Mouse (Mus musculus) CD4-positive, CD25-positive, alpha-beta regulatory T cell, adult 2 months (primary cell): ENCODE data around the gene Epor.
A peak's percentile ranks its signal among the peaks of the same experiment; 100 is the strongest.

Experiments used
- DNase-seq: peaks from one replicate; pipeline ENCODE4 v3.0.0-alpha.2; 2012; ENCODE audit warnings: low read depth, low spot score

Epor gene

DNA sequence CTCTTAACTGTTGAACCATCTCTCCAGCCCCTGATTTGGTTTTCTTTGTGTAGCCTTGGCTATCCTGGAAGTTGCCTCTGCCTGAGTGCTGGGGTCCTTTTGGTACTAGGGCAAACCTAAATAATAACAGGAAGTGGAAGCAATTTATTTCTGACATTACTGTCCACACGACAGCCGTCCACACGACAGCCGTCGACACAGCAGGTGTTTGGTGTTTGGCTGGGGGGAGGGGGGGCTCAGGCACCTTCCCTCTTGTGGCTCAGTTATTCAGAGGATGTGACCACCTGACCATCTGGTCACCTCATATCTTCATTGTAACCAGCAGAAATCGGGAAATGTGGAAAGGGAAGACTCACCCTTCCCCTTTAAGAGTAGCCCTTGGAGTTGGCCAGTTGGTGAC lies 5.6 kb upstream of the Epor start:
- no peak for DNase-seq

DNA sequence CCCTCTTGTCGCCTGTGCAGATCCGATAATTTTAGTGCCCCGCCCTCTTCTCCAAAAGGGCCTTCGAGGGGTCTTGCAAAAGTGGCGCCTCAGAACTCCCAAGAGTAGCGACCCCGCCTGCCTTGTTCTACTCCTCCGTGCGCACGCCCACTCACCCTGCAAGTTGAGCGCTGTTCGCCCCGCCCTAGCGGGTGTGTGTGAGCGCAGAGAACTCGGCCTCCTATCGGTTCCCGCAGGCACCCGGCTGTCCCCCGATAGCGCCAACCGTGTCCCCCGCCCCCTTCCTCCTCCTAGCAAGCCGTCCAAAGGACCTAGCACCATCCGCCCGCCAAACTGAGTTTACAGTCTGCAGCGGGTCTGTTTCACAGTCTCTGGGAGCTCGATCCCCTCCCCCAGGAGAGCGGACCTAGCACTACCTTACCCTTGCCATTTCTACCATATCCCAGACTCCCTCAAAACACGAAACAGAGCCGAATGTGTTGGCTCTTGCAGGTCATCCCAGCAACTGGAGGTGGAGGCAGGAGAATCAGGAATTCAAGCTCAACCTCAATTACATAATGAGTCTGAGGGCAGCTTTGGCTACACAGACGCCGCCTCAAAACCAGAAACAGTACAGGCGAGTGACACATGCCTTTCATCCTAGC lies 768 bp downstream of the Epor start:
- peak; percentile 77 for DNase-seq

DNA sequence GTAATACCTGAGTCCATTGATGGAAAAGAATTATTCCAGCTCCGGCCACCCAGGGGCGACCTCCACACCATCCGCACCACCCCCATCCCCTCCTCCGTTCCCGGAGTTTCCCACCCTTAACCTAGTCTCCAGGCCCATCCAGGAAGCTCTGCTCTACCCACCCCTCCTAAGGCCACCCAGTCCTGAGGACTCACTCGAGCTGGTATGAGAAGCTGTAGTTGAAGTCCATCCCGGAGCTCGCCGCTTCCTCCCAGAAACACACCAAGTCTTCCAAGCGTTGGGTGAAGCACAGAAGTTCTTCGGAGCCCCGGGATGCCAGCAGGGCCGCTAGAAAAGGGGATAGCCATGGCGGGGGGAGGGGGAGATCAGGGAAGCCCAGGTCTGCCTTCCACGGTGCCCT lies 1.3 kb downstream of the Epor start:
- no peak for DNase-seq

DNA sequence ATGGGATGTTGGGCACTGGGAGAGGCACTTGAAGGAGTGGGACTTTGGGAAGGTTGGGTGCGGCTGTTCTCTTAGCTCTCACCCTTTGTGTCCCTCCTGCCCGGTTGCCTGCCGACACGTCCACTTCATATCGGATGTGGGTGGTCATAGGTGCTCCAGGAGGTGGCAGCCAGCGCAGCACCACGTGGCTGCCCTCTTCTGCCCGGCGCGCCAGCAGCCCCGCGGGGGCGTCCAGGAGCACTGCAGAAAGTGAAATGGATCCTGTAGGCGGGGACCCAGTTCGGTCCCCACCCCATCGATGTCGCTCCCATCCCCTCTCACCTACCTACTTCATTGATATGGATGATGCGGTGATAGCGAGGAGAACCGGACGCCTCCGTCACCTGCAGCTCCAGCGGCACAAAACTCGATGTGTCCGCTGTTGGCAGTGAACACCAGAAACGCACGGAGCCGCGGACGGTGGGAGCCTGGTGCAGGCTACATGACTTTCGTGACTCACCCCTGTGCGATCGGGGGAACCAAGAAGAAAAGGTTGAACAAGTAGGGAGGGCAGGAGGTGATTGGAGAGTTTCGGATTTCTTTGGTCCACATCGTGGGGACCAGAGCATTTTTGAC lies 1.8 kb downstream of the Epor start:
- DNase-seq: peak; percentile 34

DNA sequence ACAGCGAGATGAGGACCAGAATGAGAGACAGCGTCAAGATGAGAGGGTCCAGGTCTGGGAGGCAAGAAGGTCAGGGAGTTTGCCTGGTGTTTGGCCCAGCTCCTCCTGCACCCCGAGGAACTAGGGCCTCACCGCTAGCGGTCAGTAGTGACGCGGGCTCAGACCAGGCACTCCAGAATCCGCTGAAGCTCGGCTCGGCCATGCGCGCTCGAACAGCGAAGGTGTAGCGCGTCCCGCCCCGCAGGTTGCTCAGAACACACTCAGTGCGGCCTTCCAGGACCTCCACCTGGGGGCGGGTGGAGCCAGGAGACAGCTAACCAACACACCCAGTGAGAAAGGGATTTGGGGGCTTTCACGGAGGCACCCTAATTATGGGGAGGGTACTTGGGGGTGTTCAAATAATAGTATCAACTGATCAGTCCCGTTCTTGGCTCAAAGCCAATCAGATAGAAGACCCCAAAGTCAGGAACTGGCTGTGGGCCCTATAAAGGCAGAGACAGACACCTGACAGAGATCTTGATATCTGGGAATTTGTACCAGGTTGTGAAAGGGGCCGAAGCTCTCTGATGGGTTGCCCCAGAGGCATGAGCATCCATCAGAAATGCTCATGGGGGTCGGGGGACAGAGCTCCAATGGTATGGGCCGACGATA lies 2.6 kb downstream of the Epor start:
- no peak for DNase-seq

DNA sequence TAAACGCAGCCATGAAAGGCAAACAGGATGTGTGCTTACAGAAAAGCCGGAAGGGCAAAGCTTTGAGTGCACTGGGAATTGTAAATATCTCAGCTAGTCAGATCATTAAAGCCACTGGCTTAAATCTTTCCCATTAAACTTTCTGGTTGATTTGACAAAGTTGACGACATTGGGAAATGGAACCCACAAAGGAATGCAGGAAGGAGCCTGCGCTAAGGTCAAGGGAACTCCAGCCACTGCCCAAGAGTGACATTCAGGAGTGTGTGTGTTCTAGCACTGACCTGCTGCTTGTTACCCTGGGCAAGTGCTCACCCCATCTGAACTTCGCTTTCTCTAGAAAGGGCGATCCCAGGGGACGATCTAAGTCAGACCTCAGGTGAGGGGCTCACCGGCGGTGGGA lies 3.2 kb downstream of the Epor start:
- no peak for DNase-seq

DNA sequence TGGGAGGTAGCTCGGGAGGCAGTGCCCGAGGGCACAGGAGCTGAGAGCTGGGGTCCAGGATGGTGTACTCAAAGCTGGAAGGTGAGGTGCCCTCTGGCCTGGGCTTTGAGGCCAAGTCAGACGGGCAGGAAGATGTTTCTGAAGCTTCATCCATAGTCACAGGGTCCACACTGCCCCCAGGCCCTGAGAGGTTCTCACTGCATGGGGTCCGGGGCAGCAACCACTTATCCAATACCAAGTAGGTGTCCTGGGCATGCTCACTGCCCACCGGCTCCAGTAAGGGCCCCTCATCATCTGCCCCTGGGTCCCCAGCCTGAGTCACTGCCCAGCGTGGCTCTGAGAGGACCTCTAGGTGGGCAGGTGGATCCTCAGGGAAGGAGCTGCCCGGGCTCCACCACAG lies 4.1 kb downstream of the Epor start:
- DNase-seq: no peak

DNA sequence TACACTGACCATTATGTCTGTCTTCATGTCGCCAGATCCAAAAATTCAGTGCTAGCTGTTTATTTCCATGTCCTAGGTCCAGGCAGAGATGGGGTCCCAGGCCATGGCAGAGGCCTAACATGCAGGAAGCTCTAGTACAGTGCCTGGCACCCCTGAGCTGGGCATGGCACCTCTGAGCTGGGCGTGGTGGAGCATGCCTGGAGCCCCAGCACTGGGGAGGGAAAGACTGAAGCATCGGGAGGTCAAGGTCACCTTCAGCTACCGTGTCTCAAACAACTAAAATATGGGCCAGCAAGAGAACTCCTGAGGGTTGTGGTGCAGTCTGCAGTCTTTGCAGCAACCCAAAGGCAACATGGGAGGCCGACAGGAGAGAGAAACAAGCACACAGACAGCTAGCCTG lies 4.9 kb downstream of the Epor start:
- no peak for DNase-seq

DNA sequence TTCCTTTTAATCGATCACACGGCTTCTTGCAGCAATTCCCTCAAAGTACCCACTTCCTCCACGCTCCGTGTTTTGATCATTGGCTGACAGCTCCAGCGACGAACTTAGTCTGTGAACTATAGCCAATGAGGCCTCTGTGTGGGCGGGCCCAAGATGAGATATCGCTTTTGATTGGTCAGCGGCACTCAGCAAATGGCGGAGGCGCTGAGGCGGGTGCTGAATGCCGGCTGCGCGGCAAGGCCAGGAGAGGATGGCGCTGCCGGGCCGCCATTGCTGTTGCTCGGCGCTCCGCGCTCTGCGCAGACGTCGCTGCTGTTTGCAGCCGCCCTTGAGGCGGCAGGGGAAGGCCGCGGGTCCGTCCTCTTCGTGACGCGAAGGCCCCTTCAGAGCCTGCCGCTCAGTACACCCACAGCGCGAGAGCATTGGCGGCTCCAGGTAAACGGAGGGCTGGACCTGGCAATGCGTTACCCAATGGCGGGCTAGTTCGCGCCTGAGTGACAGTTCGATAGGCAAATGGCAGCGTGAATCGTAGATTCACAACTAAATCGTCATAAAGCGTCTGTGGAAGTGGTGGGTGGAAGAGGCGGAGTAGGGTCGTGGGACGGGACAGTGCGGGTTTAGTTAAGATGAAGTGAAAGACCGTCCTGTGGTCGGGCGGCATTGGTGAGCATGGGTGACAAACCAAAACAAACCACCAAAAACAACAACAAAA lies 7.6 kb downstream of the Epor start, which contains the start of gene Swsap1:
Gene Swsap1, plus strand, starts transcription at position 186 of the 712 bp plus-strand sequence.
- DNase-seq: peak; percentile 99

DNA sequence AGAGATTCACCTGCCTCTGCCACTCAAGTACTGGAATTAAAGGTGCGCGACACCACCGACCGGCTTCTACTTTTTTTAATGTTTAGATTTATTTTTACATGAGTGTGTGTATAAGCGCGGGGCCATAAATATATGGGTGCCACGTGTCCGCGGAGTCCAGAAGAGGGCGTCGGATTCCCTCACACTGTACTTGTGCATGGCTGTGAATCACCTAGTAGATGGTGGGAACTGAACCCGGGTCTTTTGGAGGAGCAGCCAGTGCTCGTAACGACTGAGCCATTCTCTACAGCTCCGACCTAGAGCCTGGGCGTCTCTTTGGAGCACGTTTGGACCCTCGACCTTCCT lies 8.1 kb downstream of the Epor start:
- DNase-seq: no peak

DNA sequence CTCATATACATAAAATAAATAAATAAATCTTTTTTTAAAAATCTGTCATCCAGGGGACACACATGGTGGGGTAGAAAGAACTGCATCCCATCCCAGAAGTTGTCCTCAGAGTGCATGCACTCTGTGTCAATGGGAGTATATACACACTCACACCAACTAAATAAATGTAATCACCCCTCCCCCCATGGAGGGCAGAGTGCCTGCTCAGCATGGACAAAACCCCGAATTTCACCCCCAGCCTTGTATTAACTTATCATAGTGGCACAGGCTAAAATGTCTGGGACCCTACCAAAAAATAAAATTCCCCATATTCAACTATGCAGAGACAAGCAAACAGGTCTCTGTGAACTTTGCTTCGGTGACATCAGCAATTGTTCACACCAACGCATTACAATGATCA lies 8.7 kb downstream of the Epor start:
- no peak for DNase-seq

DNA sequence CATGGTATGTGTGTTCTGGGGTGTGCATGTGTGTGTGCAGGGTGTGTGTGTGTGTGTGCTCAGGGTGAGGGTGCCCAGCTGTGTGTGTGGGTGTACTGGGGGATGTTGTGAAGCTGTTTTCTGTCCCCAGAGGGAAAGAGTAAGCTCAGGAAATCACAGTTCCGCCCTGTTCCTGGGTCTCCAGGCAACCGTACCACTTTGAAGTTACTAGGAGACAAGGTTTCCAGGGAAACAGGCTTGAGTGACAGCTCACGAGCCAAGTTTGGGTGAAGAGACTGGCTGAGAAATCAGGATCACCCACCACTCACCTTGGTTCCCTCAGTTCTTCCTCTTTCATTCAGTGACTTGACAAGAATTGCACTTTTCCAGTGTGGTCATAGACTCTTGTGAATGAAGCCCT lies 9.7 kb downstream of the Epor start:
- no peak for DNase-seq

DNA sequence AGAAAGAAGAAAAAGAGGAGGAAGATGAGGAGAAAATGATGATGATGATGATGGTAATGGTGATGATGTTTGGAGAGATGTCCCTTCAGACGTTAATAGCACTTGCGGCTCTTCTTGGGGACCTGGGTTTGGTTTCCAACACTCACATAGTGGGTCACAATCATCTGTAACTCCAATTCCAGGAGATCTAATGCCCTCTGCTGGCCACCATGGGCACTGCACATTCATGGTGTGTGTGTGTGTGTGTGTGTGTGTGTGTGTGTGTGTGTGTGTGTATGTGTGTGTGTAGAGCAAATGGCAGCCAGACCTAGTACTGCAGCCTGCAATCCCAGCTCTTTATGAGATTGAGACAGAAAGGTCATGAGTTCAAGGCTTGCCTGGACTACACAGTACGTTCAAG lies 11.3 kb downstream of the Epor start:
- DNase-seq: peak; percentile 43

DNA sequence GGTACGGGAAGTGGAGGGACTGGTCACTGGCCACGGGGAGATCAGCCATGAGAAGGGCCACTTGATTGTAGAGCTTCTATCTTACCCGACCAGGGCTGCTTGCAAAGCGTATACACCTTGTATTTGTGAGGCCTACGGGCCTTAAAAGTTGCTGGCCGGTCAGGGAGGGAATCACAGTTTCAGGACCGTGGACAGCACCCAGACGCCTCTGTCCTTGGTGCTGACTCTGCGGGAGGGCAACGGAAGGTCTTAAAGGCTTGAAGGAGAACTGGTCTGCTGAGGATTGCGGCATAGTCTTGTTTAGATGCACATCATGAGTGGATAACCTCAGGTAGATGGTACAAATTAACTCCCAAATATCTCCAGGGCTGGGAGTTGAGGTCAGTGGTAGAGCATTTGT lies 13.0 kb downstream of the Epor start:
- DNase-seq: peak; percentile 73

DNA sequence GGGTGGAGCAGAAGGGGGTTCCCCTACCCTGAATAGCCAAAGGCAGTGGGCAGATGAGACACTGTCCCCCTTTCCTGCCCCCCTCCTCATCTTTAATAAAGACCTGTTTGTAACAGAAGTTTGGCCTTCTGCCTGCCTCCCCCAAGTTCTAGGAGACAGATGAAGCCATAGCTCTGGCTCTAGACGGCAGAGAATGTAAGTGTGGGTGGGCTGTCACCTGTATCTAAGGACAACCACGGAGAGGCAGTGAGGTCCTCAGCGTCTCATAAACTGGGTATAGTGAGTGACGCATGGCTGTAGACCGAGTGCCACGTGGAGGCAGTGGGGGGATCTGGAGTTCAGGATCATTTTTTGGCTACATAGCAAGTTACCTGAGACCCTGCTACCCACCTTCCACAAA lies 14.5 kb downstream of the Epor start:
- DNase-seq: no peak

DNA sequence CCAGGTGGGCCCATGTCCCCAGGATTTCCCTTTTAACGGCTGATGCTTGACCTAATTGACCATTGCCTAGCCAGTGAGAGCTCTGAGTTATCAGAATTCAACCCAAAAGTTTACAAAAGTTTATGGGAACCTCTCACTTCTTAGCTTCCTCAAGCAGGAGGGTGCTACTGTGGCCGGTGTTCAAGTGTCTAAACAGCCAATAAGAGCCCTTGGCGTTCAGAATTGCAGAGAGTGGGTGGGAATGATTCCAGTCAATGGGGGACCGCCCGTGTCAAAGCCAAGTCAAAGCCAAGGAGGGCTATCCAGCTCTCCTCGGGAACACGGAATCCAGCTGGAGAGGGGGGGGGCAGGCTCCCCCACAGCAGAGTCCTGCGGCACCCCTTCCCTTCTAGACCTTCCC lies 15.2 kb downstream of the Epor start:
- no peak for DNase-seq

DNA sequence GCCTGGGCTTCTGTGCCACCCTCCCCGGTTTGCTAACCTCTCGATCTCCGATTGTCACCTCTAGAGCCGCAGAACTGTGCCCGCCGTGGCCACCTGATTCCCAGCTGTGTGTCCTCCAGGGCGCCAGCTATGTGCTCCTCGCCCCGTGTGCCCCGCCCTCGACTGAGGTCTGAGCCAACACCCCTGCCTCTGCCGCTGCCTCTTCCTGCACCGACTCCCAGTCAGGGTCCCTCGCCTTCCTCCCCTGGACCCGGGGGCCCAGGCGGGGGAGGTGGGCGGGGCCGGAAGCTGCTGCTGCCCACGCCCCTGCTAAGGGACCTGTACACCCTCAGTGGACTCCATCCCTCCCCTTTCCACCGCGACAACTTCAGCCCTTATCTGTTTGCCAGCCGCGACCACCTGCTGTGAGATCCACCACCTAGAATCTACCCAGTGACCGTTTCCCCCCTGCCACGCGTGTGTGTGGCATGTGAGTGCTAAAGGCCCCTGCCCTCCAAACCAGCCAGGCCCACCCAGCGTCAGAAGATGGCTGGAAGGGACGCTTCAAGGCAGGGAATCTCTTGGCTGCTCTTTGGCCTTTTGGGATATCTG lies 15.7 kb downstream of the Epor start:
- DNase-seq: no peak

DNA sequence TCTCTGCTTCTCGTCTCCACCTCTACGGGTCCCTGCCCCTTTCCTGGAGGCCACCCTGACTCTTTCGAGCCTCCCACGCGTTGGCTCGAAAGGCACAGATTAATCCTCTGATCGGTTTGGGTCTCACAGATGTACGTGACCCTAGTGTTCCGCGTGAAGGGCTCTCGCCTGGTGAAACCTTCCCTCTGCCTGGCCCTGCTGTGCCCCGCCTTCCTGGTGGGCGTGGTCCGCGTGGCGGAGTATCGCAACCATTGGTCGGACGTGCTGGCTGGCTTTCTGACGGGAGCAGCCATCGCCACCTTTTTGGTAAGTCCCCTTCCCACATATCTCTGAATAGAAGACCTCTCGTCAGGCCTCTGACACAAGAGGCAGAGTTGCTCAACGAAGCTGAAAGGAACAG lies 19.0 kb downstream of the Epor start:
- peak; percentile 33 for DNase-seq

DNA sequence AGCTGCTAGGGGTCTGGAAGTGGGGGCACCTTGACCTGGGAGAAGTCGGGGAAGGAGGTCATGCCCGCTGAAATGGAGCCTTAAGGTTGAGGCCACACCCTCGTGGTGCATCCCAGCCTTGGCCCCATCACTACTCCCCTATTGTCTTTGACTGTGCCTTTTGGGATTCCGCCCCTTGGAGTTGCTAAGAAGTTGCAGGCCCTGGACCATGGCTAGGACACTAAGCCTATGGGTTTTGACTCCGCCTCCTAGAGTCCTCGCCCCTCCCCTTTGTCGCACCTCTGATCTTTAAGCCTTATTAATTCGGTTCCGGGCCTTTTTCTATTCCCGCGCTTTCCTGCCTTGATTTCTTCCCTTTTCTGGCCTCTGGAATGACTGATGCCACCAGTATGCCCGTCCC lies 19.7 kb downstream of the Epor start:
- DNase-seq: no peak

DNA sequence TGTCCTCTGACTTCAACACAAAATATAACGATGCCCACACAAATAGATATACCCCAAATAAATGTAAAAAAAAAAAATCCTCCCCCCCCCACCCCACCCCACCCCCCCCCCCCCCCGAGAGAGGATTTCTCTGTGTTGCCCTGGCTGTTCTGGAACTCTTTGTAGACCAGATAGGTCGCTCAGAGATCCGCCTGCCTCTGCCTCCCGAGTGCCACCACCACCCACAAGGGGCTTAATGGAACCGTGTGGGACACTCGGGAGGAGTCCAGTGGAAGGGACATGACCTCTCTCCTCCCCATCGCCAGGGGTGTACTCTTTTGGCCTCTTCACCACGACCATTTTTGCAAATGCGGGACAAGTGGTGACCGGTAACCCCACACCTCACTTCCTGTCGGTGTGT lies 20.3 kb downstream of the Epor start:
- no peak for DNase-seq

DNA sequence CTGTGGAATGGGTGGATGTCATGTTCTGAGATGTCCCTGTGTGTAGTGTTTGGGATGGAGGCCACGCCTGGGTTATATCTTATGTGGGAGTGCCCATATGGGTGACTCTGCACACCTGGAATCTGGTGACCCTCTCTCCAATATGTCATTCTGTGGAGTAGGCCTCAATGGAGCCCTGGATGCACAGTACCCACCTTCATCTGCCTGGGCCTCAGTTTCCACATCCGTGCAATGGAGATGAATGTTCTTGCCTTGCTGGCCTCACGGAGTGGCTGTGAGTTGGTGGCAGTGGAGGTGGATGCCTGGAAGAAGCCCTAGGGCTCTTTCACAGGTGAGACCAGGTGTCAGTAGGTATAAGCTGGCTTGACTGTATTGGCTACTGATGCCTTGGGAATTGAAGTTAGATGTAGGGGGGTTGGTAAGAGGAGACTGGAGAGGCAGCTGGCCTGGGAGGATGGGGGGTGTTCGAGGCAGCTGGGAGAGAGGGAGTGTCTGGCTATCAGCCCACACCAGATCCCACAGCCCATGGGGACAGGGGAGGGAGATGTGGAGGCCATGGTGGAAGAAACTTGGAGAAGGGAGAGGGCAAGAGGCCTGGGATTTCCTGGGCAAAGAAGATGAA lies 25.0 kb downstream of the Epor start:
- no peak for DNase-seq

DNA sequence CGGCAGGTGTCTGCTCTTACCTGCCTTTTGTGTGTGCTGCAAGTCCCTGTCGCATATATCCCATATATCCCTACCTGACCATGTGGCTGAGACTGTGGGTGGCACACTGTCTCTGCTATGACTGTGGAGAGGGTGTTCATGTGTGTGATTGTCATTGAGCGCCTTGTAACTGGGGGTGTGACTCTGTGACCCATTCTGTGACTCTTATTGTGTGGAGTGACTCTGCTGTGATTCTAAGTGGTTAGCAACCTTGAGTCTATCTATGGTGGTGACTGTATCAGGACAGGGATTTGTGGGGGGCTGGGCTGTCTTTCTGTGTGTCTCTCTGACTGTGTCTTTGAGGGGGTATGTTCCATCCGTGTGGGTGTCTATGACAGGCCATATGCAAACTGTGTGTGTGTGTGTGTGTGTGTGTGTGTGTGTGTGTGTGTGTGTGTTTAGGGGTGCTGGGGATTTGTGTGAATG lies 25.6 kb downstream of the Epor start:
- no peak for DNase-seq
